Mouse (Mus musculus): ENCODE measurements at regions not wholly inside any gene's neighbourhood (a gene's known extent, or its start where the extent isn't known, plus 50 kb on each side); places are given as distances from the start of the nearest gene placed in this dataset.

GRCm38 (mm10) chr10:109160730-109161129 lies 149.9 kb upstream of the Syt1 start:
- no peak for DNase-seq (ENCODE audit: low spot score)

DNA sequence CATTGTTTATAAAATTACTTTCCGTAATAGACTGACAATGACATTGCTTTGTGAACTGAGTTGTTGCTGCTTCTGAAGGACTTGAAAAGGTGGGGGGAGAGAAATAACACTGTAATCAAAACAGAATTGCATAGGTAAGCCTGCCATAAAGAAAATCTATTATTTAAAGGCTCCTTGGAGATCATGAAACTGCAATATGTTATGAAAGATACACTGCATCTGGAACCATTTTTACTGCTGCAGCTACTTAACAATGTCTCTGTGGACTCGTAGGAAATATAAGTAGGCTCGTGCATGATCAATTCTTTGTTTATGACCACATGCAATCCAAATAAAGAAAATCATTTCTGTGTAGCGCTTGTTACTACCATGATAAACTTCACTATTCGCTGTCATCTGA lies 145.0 kb upstream of the Syt1 start:
- no peak for DNase-seq (ENCODE audit: low spot score)

GRCm38 (mm10) chr10:109140421-109140938 lies 129.7 kb upstream of the Syt1 start:
- no peak for DNase-seq (ENCODE audit: low spot score)

- peak; percentile 59 for DNase-seq (ENCODE audit: low spot score)
These were observed 126.3 kb upstream of the Syt1 start for GRCm38 (mm10) chr10:109136763-109137732.

DNA sequence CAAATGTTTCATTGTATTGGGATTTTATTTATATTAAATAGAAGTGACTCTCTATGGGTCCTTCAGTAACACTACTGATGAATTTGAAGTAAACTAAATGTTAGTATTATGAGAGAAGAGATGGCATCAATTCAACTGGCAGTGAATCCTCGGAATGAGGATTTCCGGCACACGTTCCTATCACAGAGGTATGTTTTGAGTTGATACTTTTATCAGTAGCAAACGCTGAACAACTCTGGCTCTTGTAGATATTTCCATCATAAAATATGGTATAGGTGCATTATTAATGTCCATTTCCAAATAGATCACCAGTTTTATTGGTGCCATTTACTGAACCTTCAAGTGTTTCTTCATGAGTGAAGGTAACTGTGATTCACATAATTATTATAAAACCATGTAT lies 123.7 kb upstream of the Syt1 start:
- DNase-seq (ENCODE audit: low spot score): no peak

- no peak for DNase-seq (ENCODE audit: low spot score)
These were observed 121.3 kb upstream of the Syt1 start for GRCm38 (mm10) chr10:109132091-109132573.

GRCm38 (mm10) chr10:109129552-109130110 lies 118.8 kb upstream of the Syt1 start:
- DNase-seq (ENCODE audit: low spot score): no peak

DNA sequence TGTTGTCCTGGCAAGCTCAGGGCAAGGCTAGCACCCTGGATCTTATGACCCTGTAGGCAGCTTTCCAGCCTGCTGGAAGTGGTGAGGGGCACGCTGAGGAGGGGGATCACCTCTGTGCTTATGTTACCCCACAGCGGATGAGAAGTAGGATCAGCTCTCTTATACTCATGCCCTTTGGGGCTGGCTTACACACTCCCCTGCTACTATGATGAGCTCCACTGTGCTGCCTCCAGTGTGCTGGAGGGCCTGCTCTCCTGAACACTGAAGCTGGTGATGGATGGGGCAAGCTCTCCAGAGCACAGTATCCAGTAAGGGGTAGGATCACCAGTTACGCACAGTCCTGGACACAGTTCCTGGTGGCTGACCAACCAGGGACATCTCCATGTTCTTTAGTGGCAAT lies 118.3 kb upstream of the Syt1 start:
- DNase-seq (ENCODE audit: low spot score): no peak

GRCm38 (mm10) chr10:109126699-109127098 lies 115.9 kb upstream of the Syt1 start:
- no peak for DNase-seq (ENCODE audit: low spot score)

- no peak for DNase-seq (ENCODE audit: low spot score)
These were observed 106.4 kb upstream of the Syt1 start for GRCm38 (mm10) chr10:109117143-109117542.

DNA sequence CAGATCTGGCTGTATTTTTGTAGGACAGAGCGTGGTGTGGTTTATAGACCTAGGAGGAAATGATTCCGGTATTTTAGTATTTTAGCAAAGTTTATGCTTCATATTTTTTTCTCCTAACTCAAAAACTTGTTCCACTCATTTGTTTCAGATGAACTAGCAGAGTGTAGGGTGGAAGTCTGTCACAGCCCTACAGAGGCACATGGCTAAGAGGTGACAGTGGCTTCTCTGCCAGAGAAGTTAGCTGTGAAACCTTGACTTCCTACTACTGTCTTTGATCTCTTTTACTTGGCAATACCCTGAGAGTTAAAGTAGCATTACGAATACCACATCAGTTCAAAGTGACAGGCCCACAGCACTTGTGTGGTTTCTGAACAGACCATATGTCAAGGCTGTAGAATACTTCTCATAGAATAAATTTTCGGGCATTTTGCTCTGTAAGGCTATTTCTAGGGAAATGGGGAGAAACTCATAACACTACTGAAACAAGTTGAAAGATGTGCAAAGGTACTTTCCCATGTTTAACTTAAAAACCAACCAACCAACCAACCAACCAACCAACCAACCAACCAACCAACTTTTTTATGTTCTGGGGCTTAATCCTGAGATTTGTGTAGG lies 104.3 kb upstream of the Syt1 start:
- no peak for DNase-seq (ENCODE audit: low spot score)

- DNase-seq (ENCODE audit: low spot score): no peak
These were observed 95.0 kb upstream of the Syt1 start for GRCm38 (mm10) chr10:109105781-109106180.

DNA sequence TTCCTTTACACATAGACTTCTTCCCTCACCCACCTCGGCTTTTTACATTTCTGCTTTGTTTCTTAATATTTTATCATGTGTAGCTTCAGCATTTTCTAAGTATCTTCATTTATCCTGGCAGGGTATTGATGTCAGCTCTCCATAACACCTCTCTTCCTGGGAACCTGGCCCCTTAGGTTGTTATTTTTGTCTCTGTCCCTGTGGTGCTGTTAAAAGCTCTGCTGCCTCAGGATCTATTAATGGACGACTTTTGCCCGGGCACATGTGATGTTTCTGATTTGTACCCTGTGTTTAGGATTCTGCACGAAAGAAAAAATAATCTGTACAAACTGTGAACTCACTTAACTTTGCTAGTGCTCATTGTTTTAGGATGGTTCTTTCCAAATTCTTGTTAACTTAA lies 81.4 kb upstream of the Syt1 start:
- no peak for DNase-seq (ENCODE audit: low spot score)

DNA sequence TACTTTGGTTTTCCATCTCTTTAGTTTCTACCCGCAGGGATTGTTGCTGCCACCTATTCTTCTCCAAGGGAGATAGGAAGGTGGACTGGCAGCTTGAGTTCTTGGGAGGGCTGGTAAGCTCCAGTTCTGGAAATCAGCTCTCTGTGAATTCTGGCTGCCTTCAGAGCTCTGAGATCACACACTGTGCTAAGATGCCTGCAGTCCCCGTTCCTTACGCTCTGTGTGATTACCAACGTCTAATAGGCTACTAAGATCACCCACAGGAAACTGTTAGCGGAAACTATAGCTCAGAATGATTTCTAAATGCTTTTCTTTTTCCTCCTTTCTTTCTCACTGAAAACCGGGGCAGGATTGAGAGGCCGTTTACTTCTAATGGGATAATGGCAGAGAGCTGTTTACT lies 69.0 kb upstream of the Syt1 start:
- DNase-seq (ENCODE audit: low spot score): no peak

GRCm38 (mm10) chr10:109074218-109074617 lies 63.4 kb upstream of the Syt1 start:
- DNase-seq (ENCODE audit: low spot score): no peak

All from adipocyte (in vitro differentiated cells).